Mouse (Mus musculus): ENCODE measurements at regions not wholly inside any gene's neighbourhood (a gene's known extent, or its start where the extent isn't known, plus 50 kb on each side); places are given as distances from the start of the nearest gene placed in this dataset.
"Not testable (repeated sequence)": the region's sequence is repeated elsewhere in the genome, so short reads cannot be mapped to it uniquely, and the experiment has no call there.

- no peak for DNase-seq
Observed at GRCm38 (mm10) chr9:33011241-33011640, 375.2 kb downstream of the Ets1 start.

GRCm38 (mm10) chr9:33035401-33035800 is 399.4 kb downstream of the Ets1 start:
- no peak for DNase-seq

- DNase-seq, result peak; percentile 25 to 43
Observed at GRCm38 (mm10) chr9:33039221-33039790, 403.3 kb downstream of the Ets1 start.

- DNase-seq, result no peak
Observed at GRCm38 (mm10) chr9:33050789-33051188, 414.8 kb downstream of the Ets1 start.

- DNase-seq, result no peak
Observed at GRCm38 (mm10) chr9:33060636-33061264, 424.7 kb downstream of the Ets1 start.

- DNase-seq, result no peak
Observed at GRCm38 (mm10) chr9:33062476-33062875, 426.5 kb downstream of the Ets1 start.

- DNase-seq, result peak in 1 of 2 experiments; percentile 23
Observed at GRCm38 (mm10) chr9:33065331-33065730, 429.3 kb downstream of the Ets1 start.

GRCm38 (mm10) chr9:33067521-33067920 is 431.5 kb downstream of the Ets1 start:
- no peak for DNase-seq

GRCm38 (mm10) chr9:33070116-33070515 is 434.1 kb downstream of the Ets1 start:
- no peak for DNase-seq

GRCm38 (mm10) chr9:33080271-33080670 is 444.2 kb downstream of the Ets1 start:
- DNase-seq, result no peak

- peak; percentile 38 to 51 for DNase-seq
Observed at GRCm38 (mm10) chr9:33080774-33081173, 444.8 kb downstream of the Ets1 start.

- no peak for DNase-seq
Observed at GRCm38 (mm10) chr9:33089977-33090376, 454.0 kb downstream of the Ets1 start.

- DNase-seq, result no peak
Observed at GRCm38 (mm10) chr9:33091664-33092063, 455.6 kb downstream of the Ets1 start.

- DNase-seq, result peak; percentile 45 to 84
Observed at GRCm38 (mm10) chr9:33095654-33096053, 459.6 kb downstream of the Ets1 start.

- peak; percentile 34 to 63 for DNase-seq
Observed at GRCm38 (mm10) chr9:33101206-33101605, 465.2 kb downstream of the Ets1 start.

- DNase-seq, result no peak
Observed at GRCm38 (mm10) chr9:33104623-33105074, 468.6 kb downstream of the Ets1 start.

GRCm38 (mm10) chr9:33123841-33124240 is 487.8 kb downstream of the Ets1 start:
- DNase-seq, result no peak

GRCm38 (mm10) chr9:33152186-33152585 is 516.2 kb downstream of the Ets1 start:
- DNase-seq, result peak; percentile 49 to 70

- DNase-seq, result no peak
Observed at GRCm38 (mm10) chr9:33168159-33168558, 532.1 kb downstream of the Ets1 start.

- DNase-seq, result not testable (repeated sequence)
Observed at GRCm38 (mm10) chr9:33169093-33169492, 533.1 kb downstream of the Ets1 start.

GRCm38 (mm10) chr9:33180066-33180465 is 544.0 kb downstream of the Ets1 start:
- no peak for DNase-seq

GRCm38 (mm10) chr9:33187187-33187586 is 551.2 kb downstream of the Ets1 start:
- DNase-seq, result no peak

- no peak for DNase-seq
Observed at GRCm38 (mm10) chr9:33209083-33209482, 573.1 kb downstream of the Ets1 start.

GRCm38 (mm10) chr9:33214523-33214922 is 578.5 kb downstream of the Ets1 start:
- no peak for DNase-seq

GRCm38 (mm10) chr9:33220981-33221380 is 585.0 kb downstream of the Ets1 start:
- no peak for DNase-seq
